Mouse (Mus musculus) midbrain, postnatal 0 days (tissue): Measurements from ENCODE around the gene Klf2. TPM values are rescaled to one million over a fixed set of nuclear protein-coding genes. Genes with fewer than 3 reads are reported as not detected.

Source experiments
- ATAC-seq: fragments of 200-750 bp; cut with Nextera tagmentation; 2 replicates; pipeline ENCODE4 v1.8.0; 2017; ENCODE audit warnings: moderate number of reproducible peaks, mild to moderate bottlenecking, moderate TSS enrichment, moderate library complexity; ENCODE audit not compliant: low FRiP score
- DNase-seq: peaks from one replicate; pipeline ENCODE4 v3.0.0-alpha.2; 2015; ENCODE audit warnings: low spot score
- H3K27ac ChIP-seq: fragments of 300-500 bp; sonication (generic); 2 replicates; pipeline ENCODE4 v1.5.1; 2014; ENCODE audit warnings: low read depth, mild to moderate bottlenecking, low read length, mixed read lengths
- H3K27me3 ChIP-seq: fragments of 300-500 bp; sonication (generic); 2 replicates; pipeline ENCODE4 v1.6.1; 2014; ENCODE audit warnings: low read length, control low read depth, mixed read lengths; ENCODE audit not compliant: insufficient read depth
- H3K36me3 ChIP-seq: fragments of 300-500 bp; sonication (generic); 2 replicates; pipeline ENCODE4 v1.6.1; 2014; ENCODE audit warnings: low read length, control low read depth, mixed read lengths; ENCODE audit not compliant: insufficient read depth
- H3K4me1 ChIP-seq: fragments of 300-500 bp; sonication (generic); 2 replicates; pipeline ENCODE4 v1.6.1; 2014; ENCODE audit warnings: mild to moderate bottlenecking, control low read depth, antibody characterized with exemption, low read length, mixed read lengths; ENCODE audit not compliant: insufficient read depth
- H3K4me2 ChIP-seq: fragments of 300-500 bp; sonication (generic); 2 replicates; pipeline ENCODE4 v1.6.1; 2014; ENCODE audit warnings: low read depth, mild to moderate bottlenecking, low read length, mixed read lengths; ENCODE audit not compliant: poor library complexity, severe bottlenecking
- H3K4me3 ChIP-seq: fragments of 300-500 bp; sonication (generic); 2 replicates; pipeline ENCODE4 v1.5.1; 2014; ENCODE audit warnings: low read depth, mild to moderate bottlenecking, low read length, moderate library complexity
- H3K9ac ChIP-seq: fragments of 300-500 bp; sonication (generic); replicated peaks from 2 replicates; pipeline ENCODE4 v1.6.1; 2014; ENCODE audit warnings: mild to moderate bottlenecking, low read length, moderate library complexity, mixed read lengths; ENCODE audit not compliant: poor library complexity, severe bottlenecking
- H3K9me3 ChIP-seq: fragments of 300-500 bp; sonication (generic); 2 replicates; pipeline ENCODE4 v1.6.1; 2016; ENCODE audit warnings: low read length, control low read depth
- CTCF ChIP-seq: IDR thresholded peaks from 2 replicates; pipeline ENCODE4 v1.5.1; 2016; ENCODE audit warnings: antibody characterized with exemption, mild to moderate bottlenecking
- WGBS: fragments of 180-500 bp; shearing (Covaris S2); extraction: QIAGEN DNeasy Blood & Tissue Kit; methylation state at CpG from one replicate; pipeline ENCODE4 v1.1.7; 2014; 5-methylcytosine and 5-hydroxymethylcytosine counted together
- polyA plus RNA-seq: library from polyadenylated mRNA; unstranded; fragments of >200 nt; fragmentation: Nextera tagmentation; extraction: Ambion mirVana; gene quantifications from 2 replicates; pipeline ENCODE4 v1.2.1, GENCODE M21; 2015
- total RNA-seq: library from RNA; depleted of rRNA; stranded (reverse); fragments of >200 nt; gene quantifications from 2 replicates; pipeline ENCODE4 v1.2.3, GENCODE M21; 2014

Klf2 gene
- total and polyA plus RNA-seq, 2 experiments from 2014 or later, result 7.8 to 10.5 TPM

- Histone ChIP-seq H3K9ac (no peak overlapping the region), H3K4me2 (no peak overlapping the region), H3K4me1 (no peaks in the 10 kb centered on the region), H3K27me3 (no peaks in the 10 kb centered on the region), H3K36me3 (peaks cover 50% of the 10 kb centered on the region), H3K9me3 (no peaks in the 10 kb centered on the region), H3K27ac (no peak overlapping the region), H3K4me3 (no peak overlapping the region)
- 93% methylated on average over 7 of the region's 7 CpGs for WGBS
- TF ChIP-seq CTCF, result no peak
- DNase-seq, result no peak
- ATAC-seq, result no peak
Measured at GRCm38 (mm10) chr8:72353700-72354045, 34.8 kb downstream of the Klf2 start.

GRCm38 (mm10) chr8:72354272-72354671 is 35.4 kb downstream of the Klf2 start:
- Histone ChIP-seq H3K4me2 (no peak overlapping the region), H3K4me1 (no peaks in the 10 kb centered on the region), H3K36me3 (peaks cover 53% of the 10 kb centered on the region)

GRCm38 (mm10) chr8:72356593-72356992 is 37.8 kb downstream of the Klf2 start:
- Histone ChIP-seq H3K4me3 (no peak overlapping the region), H3K27ac (no peak overlapping the region), H3K9ac (no peak overlapping the region), H3K36me3 (peaks cover 61% of the 10 kb centered on the region), H3K9me3 (no peaks in the 10 kb centered on the region), H3K4me1 (no peaks in the 10 kb centered on the region), H3K27me3 (no peaks in the 10 kb centered on the region), H3K4me2 (no peak overlapping the region)
- TF ChIP-seq CTCF, result no peak
- DNase-seq (no peak), ATAC-seq (no peak)
- 97% methylated on average over 3 of the region's 3 CpGs for WGBS

More at GRCm38 (mm10) chr8:72354272-72354671, 35.4 kb downstream of the Klf2 start:
- WGBS, result 83% methylated on average over 11 of the region's 11 CpGs
- ATAC-seq (no peak), DNase-seq (no peak)
- Histone ChIP-seq H3K4me3 (no peak overlapping the region), H3K9me3 (no peaks in the 10 kb centered on the region), H3K27ac (no peak overlapping the region), H3K9ac (no peak overlapping the region), H3K27me3 (no peaks in the 10 kb centered on the region)
- TF ChIP-seq CTCF, result no peak

- Histone ChIP-seq H3K4me3 (no peak overlapping the region), H3K27ac (no peak overlapping the region), H3K27me3 (no peaks in the 10 kb centered on the region), H3K36me3 (peaks cover 74% of the 10 kb centered on the region), H3K4me1 (no peaks in the 10 kb centered on the region), H3K4me2 (no peak overlapping the region), H3K9me3 (no peaks in the 10 kb centered on the region), H3K9ac (no peak overlapping the region)
- ATAC-seq (no peak), DNase-seq (no peak)
- TF ChIP-seq CTCF, result no peak
Measured at GRCm38 (mm10) chr8:72360162-72360561, 41.3 kb downstream of the Klf2 start.

GRCm38 (mm10) chr8:72362754-72363153 is 43.9 kb downstream of the Klf2 start:
- Histone ChIP-seq H3K36me3 (peaks cover 74% of the 10 kb centered on the region), H3K4me3 (no peak overlapping the region), H3K4me1 (no peaks in the 10 kb centered on the region), H3K27me3 (no peaks in the 10 kb centered on the region), H3K9me3 (no peaks in the 10 kb centered on the region), H3K4me2 (no peak overlapping the region), H3K27ac (no peak overlapping the region), H3K9ac (no peak overlapping the region)
- 96% methylated on average over 4 of the region's 4 CpGs for WGBS
- DNase-seq (no peak), ATAC-seq (no peak)
- no peak for TF ChIP-seq CTCF

- H3K4me3 ChIP-seq, result no peak overlapping the region
- no peak overlapping the region for H3K4me2 ChIP-seq
- DNase-seq (no peak), ATAC-seq (no peak)
- no peak overlapping the region for H3K9ac ChIP-seq
- H3K27ac ChIP-seq, result no peak overlapping the region
- no peaks in the 10 kb centered on the region for H3K4me1 ChIP-seq
- peaks cover 74% of the 10 kb centered on the region for H3K36me3 ChIP-seq
- no peaks in the 10 kb centered on the region for H3K27me3 ChIP-seq
- TF ChIP-seq CTCF, result no peak
- WGBS, result 86% methylated on average over 7 of the region's 7 CpGs
- H3K9me3 ChIP-seq, result no peaks in the 10 kb centered on the region
Measured at GRCm38 (mm10) chr8:72363457-72363856, 44.6 kb downstream of the Klf2 start.
